Mouse (Mus musculus): ENCODE measurements around the gene Cdh18. TPM values are rescaled to one million over a fixed set of nuclear protein-coding genes. Genes with fewer than 3 reads are reported as not detected.
A peak's percentile ranks its signal among the peaks of the same experiment; 100 is the strongest.
"Not testable (repeated sequence)": the region's sequence is repeated elsewhere in the genome, so short reads cannot be mapped to it uniquely, and the experiment has no call there.

Cdh18 gene
- total RNA-seq, 2 experiments from 2014 or later, result 8.5 to 12.2 TPM

DNA sequence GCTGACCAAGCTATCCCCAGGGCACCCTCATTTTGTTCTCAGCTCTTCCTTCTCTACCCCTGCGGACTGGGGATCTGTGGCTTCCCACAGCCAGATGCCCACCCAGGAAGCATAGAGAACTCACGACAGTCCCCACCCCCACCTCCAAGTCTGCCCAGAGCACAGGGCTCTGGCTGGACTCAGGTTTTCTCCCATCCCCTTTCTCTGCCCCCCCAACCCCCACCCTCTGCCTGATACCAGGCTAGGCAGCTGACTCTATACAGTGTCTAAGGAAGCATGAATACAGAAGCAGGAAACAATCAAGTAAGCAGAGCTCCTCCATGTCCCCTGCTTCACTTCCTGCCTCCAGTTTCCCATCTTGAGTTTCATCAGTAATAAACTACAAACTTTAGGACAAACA is 472.3 kb downstream of the Cdh18 start:
- no peak overlapping the region for H3K27ac ChIP-seq
- no peak for TF ChIP-seq CTCF (conservative IDR thresholded peaks at IDR 0.05)
- no peak overlapping the region for H3K4me3 ChIP-seq
- DNase-seq (ENCODE audit: low spot score in 2 of 2), result no peak

DNA sequence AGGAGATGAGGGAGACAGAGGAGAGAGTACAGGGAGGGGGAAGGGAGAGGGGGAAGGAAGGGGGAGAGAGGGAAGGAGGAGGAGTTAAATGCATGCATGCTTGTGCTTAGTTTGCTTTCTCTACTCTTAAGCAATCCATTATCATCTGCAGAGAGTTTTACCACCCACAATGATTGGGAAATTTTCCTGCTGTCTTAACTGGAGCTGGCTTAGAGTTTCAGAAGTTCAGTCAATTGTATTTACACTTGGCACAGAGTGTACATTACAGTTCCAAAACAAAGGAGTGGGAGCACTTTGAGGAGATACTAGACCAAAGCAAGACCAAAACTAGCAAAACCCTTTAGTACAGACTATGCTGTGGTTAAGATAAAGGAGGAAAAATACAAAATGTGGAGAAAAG is 473.8 kb downstream of the Cdh18 start:
- H3K27ac ChIP-seq, result no peak overlapping the region
- no peak overlapping the region for H3K4me3 ChIP-seq
- no peak for DNase-seq (ENCODE audit: low spot score in 2 of 2)
- TF ChIP-seq CTCF (conservative IDR thresholded peaks at IDR 0.05), result no peak

DNA sequence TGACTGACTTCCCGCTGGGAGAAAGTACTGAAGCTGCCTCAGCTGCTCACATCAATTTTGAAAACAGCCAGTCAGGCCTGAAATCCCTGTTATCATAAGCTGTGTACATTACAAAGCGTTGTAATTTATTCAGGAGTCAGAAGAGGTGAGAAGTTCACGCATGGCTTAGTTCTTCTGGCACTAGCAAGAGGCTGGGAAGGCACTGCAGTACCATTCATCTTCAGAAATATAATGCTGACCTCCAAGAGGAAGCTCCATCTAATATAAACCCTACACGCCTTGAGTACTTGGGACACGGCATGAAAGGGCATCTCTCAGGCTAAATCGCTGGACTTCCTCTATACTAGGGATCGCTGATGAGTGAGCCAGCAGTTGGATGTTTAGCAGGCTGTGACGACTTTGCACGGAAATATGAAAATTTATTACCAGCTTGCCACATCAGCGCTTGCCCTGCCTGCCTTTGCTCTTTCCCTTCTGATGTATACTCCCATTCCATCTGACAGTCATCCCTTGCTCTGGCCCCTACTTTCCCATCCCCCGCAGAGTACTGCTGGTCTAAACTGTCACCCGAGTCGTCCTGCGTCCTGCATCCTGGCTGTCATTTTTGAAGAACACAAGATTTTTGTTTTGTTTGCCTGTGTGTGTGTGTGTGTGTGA is 486.9 kb downstream of the Cdh18 start:
- DNase-seq (ENCODE audit: low spot score in 2 of 2), result peak in 1 of 2 experiments; percentile 16
- no peak for TF ChIP-seq CTCF (conservative IDR thresholded peaks at IDR 0.05)
- Histone ChIP-seq H3K4me3 (peak overlapping the region; percentile 53), H3K27ac (peak overlapping the region; percentile 85)

DNA sequence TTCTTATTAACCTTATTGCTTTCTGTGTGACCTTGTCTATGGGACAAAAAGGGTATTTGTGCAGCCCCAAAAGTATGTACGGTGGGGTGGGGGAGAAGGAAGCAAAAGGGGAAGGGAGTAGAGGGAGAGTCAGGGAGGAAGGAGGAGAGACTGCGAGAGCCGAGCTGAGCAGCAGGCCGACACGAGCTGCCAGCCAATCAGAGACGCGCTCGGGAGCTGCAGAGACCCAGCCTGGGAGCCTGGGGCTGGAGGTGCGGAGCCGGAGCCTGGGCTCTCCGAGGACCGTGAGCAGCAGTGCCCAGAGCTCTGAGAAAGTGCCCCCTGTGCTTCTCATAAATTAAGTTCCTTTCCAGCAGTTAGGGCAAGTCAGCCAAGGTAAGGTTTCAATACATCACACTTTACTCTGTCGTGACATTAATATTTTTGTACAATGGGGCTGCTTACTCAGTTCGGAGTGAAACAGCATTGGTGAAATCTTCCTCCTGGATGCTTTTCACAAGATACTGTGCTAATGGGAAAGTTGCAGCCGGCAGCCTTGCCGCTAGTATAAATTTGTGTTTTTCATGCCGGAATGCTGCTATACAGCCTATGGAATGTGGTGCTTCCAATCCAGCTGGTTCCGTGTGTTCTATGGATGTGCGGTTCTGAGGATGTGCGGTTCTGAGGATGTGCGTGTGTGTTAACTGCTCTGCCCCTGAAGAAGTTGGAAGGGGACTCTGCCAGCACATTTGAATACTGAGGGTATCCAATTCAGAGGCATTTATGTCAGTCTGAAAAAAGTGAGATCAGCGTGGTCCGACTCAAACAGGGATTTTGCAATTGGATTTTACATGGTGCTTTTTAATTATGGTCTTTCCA is 487.6 kb downstream of the Cdh18 start:
- Histone ChIP-seq H3K4me3 (peak overlapping the region; percentile 53), H3K27ac (peak overlapping the region; percentile 85)
- TF ChIP-seq CTCF (conservative IDR thresholded peaks at IDR 0.05), result no peak
- DNase-seq (ENCODE audit: low spot score in 2 of 2), result peak; percentile 67 to 78

DNA sequence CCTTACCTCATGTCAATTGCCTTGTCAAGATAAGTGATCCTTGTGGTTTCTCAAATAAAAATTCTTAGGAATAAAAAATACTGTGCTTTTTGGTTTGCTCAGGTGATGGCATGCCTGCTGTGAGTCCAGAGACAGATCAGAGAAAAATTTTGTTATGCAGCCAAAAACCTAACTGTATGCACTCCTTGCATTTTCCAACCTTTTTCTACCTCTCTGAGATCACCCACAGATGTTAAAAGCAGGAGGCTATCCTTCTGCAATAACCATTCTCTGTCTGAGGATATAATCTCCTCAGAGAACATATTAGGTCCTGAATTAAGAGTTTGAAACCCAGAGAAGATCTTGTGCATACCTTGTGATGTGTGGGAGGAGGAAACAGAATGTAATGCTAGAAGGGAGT is 488.7 kb downstream of the Cdh18 start:
- H3K4me3 ChIP-seq, result peak overlapping the region; percentile 53; the same call in 1 of the 2 replicates
- TF ChIP-seq CTCF (conservative IDR thresholded peaks at IDR 0.05), result no peak
- DNase-seq (ENCODE audit: low spot score in 2 of 2), result no peak
- no peak overlapping the region for H3K27ac ChIP-seq

- DNase-seq (ENCODE audit: low spot score in 2 of 2), result no peak
- Histone ChIP-seq H3K4me3 (no peak overlapping the region), H3K27ac (no peak overlapping the region)
- peak; percentile 48 for TF ChIP-seq CTCF (conservative IDR thresholded peaks at IDR 0.05)
Observed at GRCm38 (mm10) chr15:23046127-23046785, 497.4 kb downstream of the Cdh18 start.

- no peak for DNase-seq (ENCODE audit: low spot score in 2 of 2)
- H3K27ac ChIP-seq, result no peak overlapping the region
- TF ChIP-seq CTCF (conservative IDR thresholded peaks at IDR 0.05), result no peak
- H3K4me3 ChIP-seq, result no peak overlapping the region
Observed at GRCm38 (mm10) chr15:23052006-23052405, 503.2 kb downstream of the Cdh18 start.

GRCm38 (mm10) chr15:23085326-23085725 is 536.5 kb downstream of the Cdh18 start:
- DNase-seq (ENCODE audit: low spot score in 2 of 2); H3K4me3 ChIP-seq; H3K27ac ChIP-seq: not testable (repeated sequence)

DNA sequence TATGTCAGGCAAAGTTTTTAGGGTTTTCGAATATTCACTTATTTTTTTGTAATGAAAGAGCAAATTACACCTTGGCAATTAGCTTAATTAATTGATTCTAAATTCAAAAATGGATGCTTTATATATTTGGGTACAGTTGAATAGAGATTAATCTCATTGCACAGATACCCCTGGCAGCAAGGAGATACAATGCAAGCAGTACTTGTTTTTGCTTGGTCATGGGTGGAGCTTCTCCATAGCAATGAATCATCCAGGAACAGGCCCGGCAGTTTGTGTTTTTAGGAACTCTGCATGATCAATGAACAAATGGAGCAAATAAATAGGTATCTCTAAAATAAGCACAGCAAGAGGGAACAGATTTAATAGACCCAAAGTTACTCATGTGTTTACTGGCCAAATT is 538.7 kb downstream of the Cdh18 start:
- no peak for TF ChIP-seq CTCF (conservative IDR thresholded peaks at IDR 0.05)
- Histone ChIP-seq H3K27ac (no peak overlapping the region), H3K4me3 (no peak overlapping the region)
- DNase-seq (ENCODE audit: low spot score in 2 of 2), result no peak

DNA sequence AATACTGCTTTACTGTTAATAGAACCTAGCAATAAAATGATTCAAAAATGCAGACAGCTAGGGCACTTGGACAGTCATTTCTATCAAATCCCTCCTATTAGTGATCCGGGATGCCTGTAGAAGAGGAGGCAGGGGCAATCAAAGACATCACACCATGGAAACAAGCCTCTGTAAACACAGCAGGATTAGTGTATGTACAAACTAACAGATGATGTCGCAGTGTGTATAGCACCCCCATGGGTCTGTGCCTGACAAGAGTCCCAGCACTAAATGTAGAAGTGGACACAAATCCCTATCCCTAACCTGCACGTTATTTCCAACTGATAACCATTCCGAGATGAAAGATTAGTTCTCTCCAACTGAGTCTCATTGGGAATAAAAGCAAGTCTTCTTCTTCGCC is 547.8 kb downstream of the Cdh18 start:
- H3K4me3 ChIP-seq, result no peak overlapping the region
- DNase-seq (ENCODE audit: low spot score in 2 of 2), result no peak
- H3K27ac ChIP-seq, result no peak overlapping the region
- TF ChIP-seq CTCF (conservative IDR thresholded peaks at IDR 0.05), result no peak

DNA sequence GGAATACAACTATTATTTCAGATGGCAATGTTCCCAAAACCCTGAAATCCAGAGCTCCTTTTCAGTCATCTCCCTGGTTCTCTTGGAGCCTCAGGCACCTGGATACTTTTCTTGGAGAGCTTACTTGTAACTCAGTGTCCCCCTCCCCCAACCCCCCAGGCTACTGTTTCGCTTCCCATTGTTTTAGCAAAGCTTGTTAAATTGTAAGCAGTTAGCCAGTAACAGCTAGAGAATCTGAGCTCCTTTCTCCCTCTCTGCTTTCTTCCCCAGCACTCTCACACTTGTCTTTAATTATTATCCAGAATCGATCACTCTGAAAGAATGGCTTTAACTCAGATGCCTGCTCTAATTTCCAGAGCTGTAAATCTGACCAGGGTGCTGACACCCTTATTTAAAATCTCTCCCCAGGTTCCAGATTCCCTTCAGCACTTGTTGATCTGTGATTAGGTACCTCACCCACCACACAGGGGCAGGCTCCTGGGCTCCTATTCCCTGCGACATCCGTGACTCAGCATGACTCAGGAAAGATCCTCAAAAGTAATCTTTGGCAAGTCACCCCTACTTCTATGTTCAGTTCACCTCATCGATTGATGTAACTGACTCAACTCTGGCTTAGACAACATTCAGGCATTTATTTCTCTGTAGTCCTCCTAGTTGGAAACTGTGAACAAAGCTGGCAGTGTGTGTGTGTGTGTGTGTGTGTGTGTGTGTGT is 556.0 kb downstream of the Cdh18 start:
- H3K4me3 ChIP-seq, result no peak overlapping the region
- no peak overlapping the region for H3K27ac ChIP-seq
- DNase-seq (ENCODE audit: low spot score in 2 of 2), result no peak
- TF ChIP-seq CTCF (conservative IDR thresholded peaks at IDR 0.05), result no peak

- H3K27ac ChIP-seq, result no peak overlapping the region
- no peak overlapping the region for H3K4me3 ChIP-seq
- TF ChIP-seq CTCF (conservative IDR thresholded peaks at IDR 0.05), result no peak
- no peak for DNase-seq (ENCODE audit: low spot score in 2 of 2)
Observed at GRCm38 (mm10) chr15:23134950-23135715, 586.3 kb downstream of the Cdh18 start.

All from layer of hippocampus, adult 2 months (tissue).